Mouse (Mus musculus): Measurements from ENCODE around the gene I0C0044D17Rik. TPM values are rescaled to one million over a fixed set of nuclear protein-coding genes. Genes with fewer than 3 reads are reported as not detected.

Gene I0C0044D17Rik
- not detected in 2 replicates for polyA plus RNA-seq (2021; fragmentation: Nextera tagmentation)
- long read RNA-seq, experiment 1 = 0 reads
- long read RNA-seq, experiment 2 = 0 reads

DNA sequence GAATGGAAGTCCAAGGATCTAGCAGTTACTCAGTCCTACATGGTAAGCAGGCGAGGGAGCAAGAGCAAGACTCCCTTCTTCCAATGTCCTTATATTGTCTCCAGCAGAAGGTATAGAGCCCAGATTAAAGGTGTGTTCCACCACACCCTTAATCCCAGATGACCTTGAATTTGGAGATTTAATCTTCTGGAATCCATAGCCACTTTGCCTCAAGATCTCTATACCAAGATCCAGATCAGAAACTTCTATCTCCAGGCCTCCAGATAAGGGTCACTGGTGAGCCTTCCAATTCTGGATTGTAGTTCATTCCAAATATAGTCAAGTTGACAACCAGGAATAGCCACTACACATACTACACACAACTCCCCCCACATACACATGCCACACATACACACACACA is at the start of gene I0C0044D17Rik:
Gene I0C0044D17Rik, minus strand, starts transcription at position 101 of the 400 bp plus-strand sequence.

DNA sequence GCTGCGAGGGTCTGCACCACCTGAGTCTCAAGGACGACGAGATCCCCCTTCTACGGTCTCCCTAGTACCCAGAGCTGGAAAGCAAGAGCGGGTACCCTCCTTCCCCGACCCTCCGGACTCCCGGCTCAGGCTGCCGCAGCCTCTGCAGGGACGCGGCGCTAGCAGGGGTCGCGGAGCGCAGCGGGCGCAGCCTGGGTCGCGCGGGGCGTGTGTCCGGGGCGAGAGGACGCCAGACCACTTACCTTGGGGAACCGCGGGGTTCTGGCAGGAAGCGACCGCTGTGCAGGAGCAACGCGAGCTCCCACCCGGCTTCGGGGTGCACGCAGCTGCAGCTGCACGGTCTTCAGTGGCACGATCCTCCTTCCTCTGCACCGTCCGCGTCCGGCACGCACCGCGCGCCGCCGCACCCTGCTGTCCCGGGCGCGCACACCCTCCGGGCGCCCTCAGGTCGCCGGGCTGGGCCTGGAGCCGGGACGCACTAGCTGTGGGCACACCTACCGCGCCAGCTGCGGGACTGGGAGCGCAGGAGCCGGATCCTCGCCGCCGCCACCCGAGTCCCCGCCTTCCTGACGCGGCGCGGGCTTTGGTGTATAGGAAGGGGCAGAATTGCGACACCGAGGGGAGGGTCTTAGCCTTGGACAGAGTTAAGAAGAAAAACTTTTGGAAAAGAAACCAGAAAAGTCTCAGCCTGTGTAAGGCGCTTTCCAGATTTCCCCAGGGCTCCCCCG is 6.3 kb downstream of the I0C0044D17Rik start, which contains the start of gene Kank4:
Gene Kank4, minus strand, starts transcription at position 354 of the 728 bp plus-strand sequence.

Other genes starting within 250 kb of the I0C0044D17Rik start
- gene L1td1, start 97.1 kb downstream of the I0C0044D17Rik start, polyA plus RNA-seq (2021; fragmentation: Nextera tagmentation) = not detected in 2 replicates
- gene Kank4, start 6.3 kb downstream of the I0C0044D17Rik start, polyA plus RNA-seq (2021; fragmentation: Nextera tagmentation) = 0.40 and 0.50 TPM in 2 replicates
- 5.8 and 22.1 TPM in 2 replicates for gene Usp1, start 100.0 kb upstream of the I0C0044D17Rik start, polyA plus RNA-seq (2021; fragmentation: Nextera tagmentation)
- gene Angptl3, start 207.1 kb upstream of the I0C0044D17Rik start, polyA plus RNA-seq (2021; fragmentation: Nextera tagmentation) = 0.33 and 0.44 TPM in 2 replicates